Mouse (Mus musculus): ENCODE data around the gene Eipr1.

The Eipr1 gene

GRCm38 (mm10) chr12:28775120-28775519 is 23.5 kb downstream of the Eipr1 start:
- WGBS = 28% methylated on average over 8 of the region's 8 CpGs

DNA sequence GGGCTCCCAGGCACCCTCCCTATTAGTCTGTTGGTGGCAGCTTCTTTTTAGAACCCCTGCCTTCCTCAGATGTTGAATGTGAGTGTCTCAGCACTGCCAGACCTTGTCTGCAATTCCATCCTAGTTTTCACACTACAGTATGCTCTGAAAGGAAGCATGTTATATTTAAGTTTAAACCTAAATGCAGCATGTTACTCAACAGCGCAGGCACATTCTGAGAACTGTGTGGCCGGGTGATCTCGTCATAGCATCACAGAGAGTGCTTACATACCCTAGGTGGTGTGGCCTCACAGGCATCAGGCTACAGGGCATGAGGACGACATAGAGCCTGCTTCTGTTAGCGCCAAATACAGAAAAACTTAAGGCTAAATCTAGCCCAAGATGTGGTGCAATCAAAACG is 24.0 kb downstream of the Eipr1 start:
- WGBS = 51% methylated on average over 6 of the region's 6 CpGs

DNA sequence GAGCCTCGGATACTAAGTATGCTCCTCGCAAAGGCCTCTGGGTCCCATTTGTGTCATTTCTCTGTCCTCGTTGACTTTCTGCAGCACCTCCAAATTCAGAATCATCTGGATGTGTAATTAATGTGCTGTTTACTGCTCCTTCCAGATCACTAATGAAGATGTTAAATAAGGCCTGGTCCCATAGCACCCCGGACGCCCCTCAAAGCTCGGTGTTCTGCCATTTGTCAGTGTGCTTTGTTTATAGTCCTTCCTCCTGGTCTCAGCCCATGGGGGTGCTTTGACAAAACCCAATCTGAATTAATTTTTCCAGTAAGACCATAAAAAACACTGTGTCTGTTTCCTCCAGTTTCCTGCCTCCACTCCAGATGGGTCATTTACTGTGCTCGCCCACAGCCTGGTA is 28.6 kb downstream of the Eipr1 start:
- WGBS = 77% methylated on average over 7 of the region's 7 CpGs

- WGBS = 67% methylated on average over 3 of the region's 3 CpGs
These were observed 31.0 kb downstream of the Eipr1 start for GRCm38 (mm10) chr12:28782637-28783036.

DNA sequence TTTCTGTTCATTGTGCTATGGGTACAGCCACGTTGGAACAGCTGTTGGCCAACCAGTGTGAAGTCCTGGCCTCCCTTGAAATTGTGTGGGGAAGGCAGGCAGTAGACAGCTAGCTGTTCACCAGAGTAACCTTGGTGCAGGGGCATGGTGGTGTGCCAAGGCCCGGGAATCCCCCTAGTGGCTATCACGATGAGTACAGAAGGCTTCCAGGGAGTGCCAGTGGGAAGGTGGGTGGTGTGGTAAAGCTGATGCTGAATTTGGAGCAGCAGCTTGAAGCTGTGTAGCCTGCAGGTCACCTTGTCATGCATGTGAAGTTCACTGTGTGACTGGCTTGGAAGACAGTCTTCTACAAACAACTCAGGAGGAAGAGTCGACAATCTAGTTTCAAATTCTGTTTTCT is 32.8 kb downstream of the Eipr1 start:
- WGBS = 20% methylated on average over 4 of the region's 4 CpGs

GRCm38 (mm10) chr12:28784864-28785263 is 33.3 kb downstream of the Eipr1 start:
- 55% methylated on average over 8 of the region's 8 CpGs for WGBS

GRCm38 (mm10) chr12:28785299-28785698 is 33.7 kb downstream of the Eipr1 start:
- WGBS = 58% methylated on average over 1 of the region's 1 CpGs

- 75% methylated on average over 6 of the region's 6 CpGs for WGBS
These were observed 34.7 kb downstream of the Eipr1 start for GRCm38 (mm10) chr12:28786310-28786709.

- 76% methylated on average over 3 of the region's 3 CpGs for WGBS
These were observed 41.0 kb downstream of the Eipr1 start for GRCm38 (mm10) chr12:28792613-28793012.

- WGBS = 37% methylated on average over 2 of the region's 2 CpGs
These were observed 42.1 kb downstream of the Eipr1 start for GRCm38 (mm10) chr12:28793715-28794114.

DNA sequence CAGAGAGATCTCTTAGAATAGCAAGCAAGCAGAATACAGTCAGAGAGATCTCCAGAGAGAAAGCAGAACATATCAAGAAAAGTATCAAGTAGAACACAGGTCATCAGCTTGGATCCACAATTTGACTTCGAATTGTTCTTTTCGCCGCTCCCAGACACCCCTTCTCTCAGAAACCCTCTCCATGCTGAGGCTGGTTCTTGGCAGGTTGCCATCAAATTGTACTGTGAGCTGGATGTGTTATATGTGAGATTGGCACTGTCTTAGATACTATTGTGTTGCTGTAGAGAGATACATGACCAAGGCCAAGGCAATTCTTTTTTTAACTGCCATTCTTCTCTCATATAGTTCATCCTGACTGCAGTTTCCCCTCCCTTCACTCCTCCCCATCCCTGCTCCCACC is 43.4 kb downstream of the Eipr1 start:
- 67% methylated on average over 3 of the region's 3 CpGs for whole genome bisulfite sequencing

DNA sequence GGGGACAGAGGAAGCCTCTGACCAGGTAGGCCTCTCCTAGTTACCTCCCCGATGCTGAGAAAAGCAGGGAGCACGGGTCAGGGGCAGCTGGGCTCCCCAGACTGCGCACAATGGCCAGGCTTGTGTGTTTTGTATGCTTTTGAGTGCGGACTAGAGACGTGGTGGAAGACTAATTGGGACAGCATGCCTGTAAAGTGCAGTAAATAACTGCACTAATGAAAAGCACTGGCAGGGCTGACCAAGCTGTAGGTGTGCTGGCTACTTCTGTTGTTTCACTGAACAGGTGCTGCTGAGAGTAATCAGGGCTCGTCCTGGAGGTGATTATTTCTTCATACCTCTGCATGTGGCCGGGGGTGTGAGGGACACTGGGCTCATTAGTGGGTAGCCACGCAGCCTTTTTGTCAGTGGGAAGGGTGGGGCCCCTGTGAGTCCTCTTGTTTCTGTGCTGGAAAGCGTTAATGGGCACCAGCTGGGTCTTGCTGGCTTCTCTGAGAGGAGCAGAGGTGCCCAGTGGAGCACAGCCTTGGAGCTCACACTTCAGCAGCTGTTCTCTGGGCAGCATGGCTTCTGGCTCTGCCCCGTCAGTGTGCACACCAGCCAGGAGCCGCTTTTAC is 48.3 kb downstream of the Eipr1 start:
- 58% methylated on average over 11 of the region's 11 CpGs for WGBS

GRCm38 (mm10) chr12:28800423-28800822 is 48.8 kb downstream of the Eipr1 start:
- WGBS = 63% methylated on average over 4 of the region's 4 CpGs

- 80% methylated on average over 3 of the region's 3 CpGs for WGBS
These were observed 49.3 kb downstream of the Eipr1 start for GRCm38 (mm10) chr12:28800891-28801290.

DNA sequence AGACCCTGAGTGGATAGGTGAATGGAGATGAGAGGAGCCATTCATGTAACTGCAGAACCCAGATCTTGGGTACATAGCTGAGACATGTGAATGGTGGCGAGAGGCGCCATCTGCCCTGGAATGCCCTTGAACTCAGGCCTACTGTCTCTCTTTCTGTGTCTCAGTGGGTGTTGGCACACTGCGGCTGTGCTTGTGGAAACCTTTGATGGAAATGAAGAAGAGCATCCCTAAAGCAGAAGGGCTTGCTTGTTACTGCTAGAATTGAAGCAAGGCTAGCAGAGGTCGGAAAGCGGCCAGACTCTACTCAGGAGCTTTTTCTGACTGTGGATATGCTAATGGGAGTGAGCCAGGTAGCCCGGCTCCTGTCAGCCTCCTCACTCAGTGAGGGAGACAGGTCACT is 50.1 kb downstream of the Eipr1 start:
- WGBS = 85% methylated on average over 6 of the region's 6 CpGs

DNA sequence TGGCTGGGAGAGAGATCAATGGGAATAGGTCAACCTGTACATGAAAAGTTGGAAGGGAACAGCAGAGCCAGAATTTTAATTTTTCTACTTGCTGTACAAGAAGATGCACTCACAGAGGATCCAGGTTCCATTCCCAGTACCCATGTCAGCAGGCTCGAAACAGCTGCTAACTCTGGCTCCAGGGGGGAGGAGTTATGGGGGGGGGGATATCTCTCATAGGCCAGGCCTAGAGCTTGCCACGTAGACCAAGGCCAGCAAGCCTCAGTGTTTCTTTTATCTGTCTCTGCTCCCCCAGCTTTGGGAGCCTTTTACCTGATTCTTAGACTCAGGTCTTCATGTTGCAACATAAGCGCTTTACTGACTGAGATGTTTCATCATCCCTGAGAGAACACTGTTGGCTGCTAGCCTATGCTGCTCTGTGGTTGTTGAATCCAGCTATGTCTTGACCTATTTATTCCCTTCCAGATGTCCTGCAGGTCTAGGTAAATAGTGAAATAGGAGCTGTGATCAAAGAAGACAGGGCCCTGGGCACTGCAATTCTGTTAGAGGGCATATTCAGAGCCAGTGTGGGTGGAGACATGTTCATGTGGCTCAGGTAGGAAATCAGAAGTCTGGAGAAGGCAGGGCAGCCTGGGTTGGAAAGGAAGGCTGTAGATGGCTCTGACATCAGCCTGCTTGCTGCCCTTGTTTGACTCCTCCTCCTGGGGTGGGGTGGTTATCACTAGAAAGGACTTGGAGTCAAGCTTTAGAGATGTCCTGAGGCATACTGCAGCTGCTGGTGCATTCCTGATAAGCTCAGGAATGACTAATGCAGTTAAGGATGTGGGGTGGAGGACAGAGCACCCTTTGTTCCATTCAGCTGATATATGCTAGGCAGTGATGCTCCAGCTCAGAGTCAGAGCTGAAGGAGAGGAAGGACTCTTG is 53.2 kb downstream of the Eipr1 start:
- 85% methylated on average over 3 of the region's 3 CpGs for WGBS

- WGBS = 96% methylated on average over 4 of the region's 4 CpGs
These were observed 57.3 kb downstream of the Eipr1 start for GRCm38 (mm10) chr12:28808786-28809375.

DNA sequence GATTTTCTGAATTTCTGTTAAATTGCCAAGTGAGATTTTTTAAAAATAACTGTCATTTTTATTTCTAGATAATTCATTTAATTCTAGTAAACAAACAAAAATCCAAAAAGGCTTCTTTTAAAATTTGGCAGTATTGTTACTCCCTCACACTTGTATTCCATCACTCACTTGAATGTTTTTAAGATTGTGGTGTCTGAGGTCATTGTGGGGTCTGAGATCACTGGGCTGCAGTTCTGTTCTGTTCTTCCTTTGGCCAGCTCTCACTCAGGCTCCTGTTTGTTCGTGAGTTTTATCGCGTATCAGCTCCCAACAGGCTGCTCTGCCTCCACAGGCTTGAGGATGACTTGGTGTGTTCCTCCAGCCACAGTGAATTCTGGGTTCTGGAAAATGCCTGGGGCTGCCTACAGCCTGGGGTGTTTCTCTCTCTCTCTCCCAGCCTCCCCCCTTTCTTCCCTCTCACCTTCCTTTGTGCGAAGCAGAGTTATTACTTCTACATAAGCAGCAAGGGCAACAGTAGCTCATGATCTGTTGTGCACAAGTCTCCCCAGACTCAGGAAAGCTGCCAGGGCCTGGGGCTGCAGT is 58.2 kb downstream of the Eipr1 start:
- WGBS = 48% methylated on average over 4 of the region's 4 CpGs

DNA sequence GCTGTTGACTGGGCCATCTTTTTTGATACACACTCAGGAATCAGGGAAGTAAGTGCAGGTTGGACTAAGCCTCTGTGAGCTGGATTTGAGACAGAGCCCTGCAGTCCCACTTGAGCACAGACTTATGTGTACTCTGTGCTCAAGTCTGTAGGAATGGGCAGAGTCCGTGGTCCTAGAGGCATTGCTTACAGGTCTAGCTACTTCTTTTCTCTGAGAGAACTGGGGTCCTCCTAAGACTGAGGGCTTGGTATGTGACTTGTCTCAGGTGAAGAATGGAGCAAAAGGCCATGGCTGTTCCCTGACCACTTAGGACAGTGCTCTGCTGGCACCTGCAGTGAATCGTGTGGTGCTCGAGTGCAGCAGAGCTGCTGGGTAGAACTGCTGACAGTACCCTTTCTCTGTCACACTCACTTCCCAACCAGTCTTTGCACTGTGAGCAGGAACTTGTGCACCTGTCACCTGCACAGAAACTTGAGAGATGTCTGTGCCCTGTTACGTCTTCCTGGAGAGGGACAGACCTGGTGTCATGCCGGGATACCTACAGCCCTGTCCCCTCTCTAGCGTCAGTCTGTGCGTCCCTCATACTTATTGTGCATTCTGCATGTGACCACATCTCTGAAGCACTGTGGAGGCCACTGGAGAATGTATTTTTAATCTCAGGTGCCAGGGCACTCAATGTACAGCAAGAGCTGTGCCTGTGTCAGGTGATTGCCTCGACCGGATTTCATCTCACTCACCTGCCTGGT is 65.3 kb downstream of the Eipr1 start:
- 42% methylated on average over 9 of the region's 9 CpGs for WGBS

GRCm38 (mm10) chr12:28817427-28817752 is 65.8 kb downstream of the Eipr1 start:
- 16% methylated on average over 5 of the region's 5 CpGs for WGBS

- WGBS = 70% methylated on average over 3 of the region's 3 CpGs
These were observed 66.3 kb downstream of the Eipr1 start for GRCm38 (mm10) chr12:28817891-28818290.

DNA sequence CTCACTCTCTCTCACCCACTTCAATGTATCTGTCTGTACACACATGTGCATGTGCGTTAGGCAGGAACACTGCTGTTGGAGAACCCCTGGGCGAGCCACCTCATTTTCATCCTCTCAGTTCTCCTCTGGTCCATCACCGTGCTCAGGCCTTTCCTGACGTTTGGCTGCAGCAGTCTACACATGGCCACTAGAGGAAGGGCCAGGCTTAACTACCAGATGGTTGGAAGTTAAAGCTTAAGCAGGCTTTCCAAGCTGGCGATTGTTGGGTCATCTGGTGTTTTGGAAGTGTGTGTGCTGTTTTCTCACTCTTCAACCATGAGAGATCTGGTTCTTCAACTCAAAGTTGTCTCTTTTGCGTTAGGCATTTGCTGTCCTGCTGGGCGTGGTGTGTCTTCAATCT is 71.9 kb downstream of the Eipr1 start:
- WGBS = 86% methylated on average over 7 of the region's 7 CpGs

All from cerebral cortex, adult 2 months (tissue).